Mouse (Mus musculus) G1E (cell line): ENCODE measurements around the gene Cib1.

Experiments used
- CTCF ChIP-seq: IDR thresholded peaks from 2 replicates; pipeline ENCODE4 v1.5.1; 2012; ENCODE audit warnings: low read depth, low read length, inconsistent platforms, mixed read lengths
- POLR2AphosphoS5 ChIP-seq: IDR thresholded peaks from 2 replicates; pipeline ENCODE4 v1.6.1; 2012; ENCODE audit warnings: low read depth, low read length, inconsistent platforms; ENCODE audit not compliant: insufficient replicate concordance

DNA sequence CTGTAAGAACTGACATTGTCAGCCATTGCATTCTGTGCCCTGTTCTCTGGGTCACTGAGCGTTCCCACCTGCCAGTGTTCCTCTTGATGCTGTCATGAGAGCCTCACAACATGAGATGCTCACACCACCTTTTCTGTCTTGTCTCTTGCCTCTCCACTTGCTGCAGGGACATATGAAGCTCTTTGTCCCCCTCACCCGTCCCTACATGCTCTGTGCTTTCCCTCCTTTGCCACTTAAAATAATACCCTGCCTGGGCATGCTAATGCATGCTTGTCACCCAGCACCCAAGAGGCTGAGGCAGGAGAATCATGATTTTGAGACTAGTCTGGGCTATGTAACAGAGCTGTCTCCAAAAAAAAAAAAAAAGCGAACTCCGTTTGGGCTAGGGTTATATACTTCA is 21.6 kb downstream of the Cib1 start:
- TF ChIP-seq CTCF (no peak), POLR2AphosphoS5 (no peak)
